Mouse (Mus musculus) liver, embryonic 13.5 days (tissue): ENCODE measurements around the gene Gm17359. TPM values are rescaled to one million over a fixed set of nuclear protein-coding genes. Genes with fewer than 3 reads are reported as not detected.

Source experiments
- ATAC-seq: fragments of 200-750 bp; cut with Nextera tagmentation; 2 replicates; pipeline ENCODE4 v1.8.0; 2017; ENCODE audit warnings: low read depth, mild to moderate bottlenecking, moderate number of reproducible peaks, moderate library complexity
- DNase-seq: peaks from one replicate; pipeline ENCODE4 v3.0.0; 2022
- H3K27ac ChIP-seq: fragments of 300-500 bp; sonication (generic); 2 replicates; pipeline ENCODE4 v1.5.1; 2015; ENCODE audit warnings: moderate library complexity, mild to moderate bottlenecking, inconsistent platforms
- H3K27me3 ChIP-seq: fragments of 300-500 bp; sonication (generic); 2 replicates; pipeline ENCODE4 v1.6.1; 2015; ENCODE audit warnings: mild to moderate bottlenecking, inconsistent platforms
- H3K36me3 ChIP-seq: fragments of 300-500 bp; sonication (generic); 2 replicates; pipeline ENCODE4 v1.6.1; 2015; ENCODE audit warnings: mild to moderate bottlenecking, inconsistent platforms
- H3K4me1 ChIP-seq: fragments of 300-500 bp; sonication (generic); replicated peaks from 2 replicates; pipeline ENCODE4 v1.6.1; 2015; ENCODE audit warnings: inconsistent platforms
- H3K4me2 ChIP-seq: fragments of 300-500 bp; sonication (generic); 2 replicates; pipeline ENCODE4 v1.6.1; 2015; ENCODE audit warnings: inconsistent platforms, mild to moderate bottlenecking, moderate library complexity
- H3K4me3 ChIP-seq: fragments of 300-500 bp; sonication (generic); replicated peaks from 2 replicates; pipeline ENCODE4 v1.5.1; 2015; ENCODE audit warnings: mild to moderate bottlenecking, inconsistent platforms
- H3K9ac ChIP-seq: fragments of 300-500 bp; sonication (generic); 2 replicates; pipeline ENCODE4 v1.6.1; 2015; ENCODE audit warnings: mild to moderate bottlenecking, inconsistent platforms
- H3K9me3 ChIP-seq: fragments of 300-500 bp; sonication (generic); replicated peaks from 2 replicates; pipeline ENCODE4 v1.6.1; 2016; ENCODE audit warnings: inconsistent platforms
- WGBS: fragments of 180-500 bp; shearing (Covaris S2); methylation state at CpG from one replicate; pipeline ENCODE4 v1.1.7; 2015; ENCODE audit not compliant: insufficient replicate concordance; 5-methylcytosine and 5-hydroxymethylcytosine counted together
- polyA plus RNA-seq: library from polyadenylated mRNA; unstranded; fragments of >200 nt; fragmentation: Nextera tagmentation; extraction: Ambion mirVana; gene quantifications from 2 replicates; pipeline ENCODE4 v1.2.1, GENCODE M21; 2015

The Gm17359 gene
- not detected in 2 replicates for polyA plus RNA-seq

DNA sequence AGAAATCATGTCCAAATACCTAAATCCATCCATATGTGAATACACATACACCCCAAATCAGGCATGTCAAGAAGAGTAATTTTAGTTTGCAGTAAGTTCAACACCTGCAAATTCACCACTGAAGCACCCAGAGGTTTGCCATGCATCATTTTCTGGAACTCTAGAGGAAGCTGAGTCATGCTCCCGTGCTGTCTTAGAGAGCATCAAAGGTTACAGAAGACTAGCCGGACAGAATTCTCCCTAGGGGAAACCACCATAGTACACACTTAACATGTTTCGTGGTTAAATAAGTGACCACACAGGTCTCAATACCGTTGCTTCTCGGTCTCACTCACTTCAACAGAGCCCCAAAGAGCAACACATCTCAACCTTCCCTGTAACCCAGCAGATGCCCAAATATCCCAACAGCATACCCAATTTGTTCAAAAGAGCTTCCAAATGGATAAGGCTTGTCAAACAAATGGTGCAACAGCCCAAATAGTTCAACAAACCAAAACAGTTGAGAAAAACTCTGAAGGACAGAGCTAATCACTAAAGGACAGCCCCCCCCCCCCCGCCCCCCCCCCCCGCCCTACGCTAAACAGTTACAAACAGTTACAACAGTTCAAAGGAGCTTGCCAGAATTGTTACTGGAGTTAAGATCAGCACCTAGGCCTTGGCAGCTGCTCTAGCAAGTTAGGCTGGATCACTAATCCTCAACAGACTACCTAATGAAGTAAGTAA, at the start of gene Gm17359:
Gene Gm17359 (plus strand): TSS at position 618 of the 723 bp plus-strand sequence.
- DNase-seq: no peak
- 29% methylated on average over 8 of the region's 8 CpGs for WGBS

DNA sequence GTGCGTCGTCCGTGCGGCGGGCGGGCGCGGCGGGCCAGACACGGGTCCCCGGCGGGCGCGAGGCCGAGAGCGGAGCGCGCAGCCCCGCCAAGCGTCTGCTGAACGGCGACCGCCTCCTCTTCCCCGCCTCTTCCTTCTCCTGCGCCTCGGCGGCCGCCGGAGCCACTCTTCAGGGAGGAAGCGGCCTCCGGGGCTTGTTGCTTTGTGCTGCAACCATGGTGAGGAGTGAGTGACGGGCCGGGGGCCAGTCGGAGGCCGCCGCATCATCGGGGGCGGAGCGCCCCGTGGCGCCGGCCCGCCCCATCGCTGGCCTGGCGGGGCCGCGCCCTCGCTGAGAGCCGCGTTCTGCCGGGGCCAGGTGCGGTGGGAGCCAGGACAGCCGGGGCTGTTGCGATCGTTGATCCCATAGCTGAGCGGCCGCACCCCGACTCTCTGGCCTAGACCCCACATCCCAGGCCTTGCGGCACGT, 49.3 kb upstream of the Gm17359 start:
- Histone ChIP-seq H3K9ac (peak overlapping the region; percentile 77), H3K36me3 (no peaks in the 10 kb centered on the region), H3K4me2 (peak overlapping the region; percentile 93), H3K27ac (peak overlapping the region; percentile 62), H3K4me1 (peaks cover 25% of the 10 kb centered on the region), H3K27me3 (peaks cover 61% of the 10 kb centered on the region), H3K4me3 (peak overlapping the region; percentile 76), H3K9me3 (no peaks in the 10 kb centered on the region)
- DNase-seq: peak; percentile 86
- peak; percentile 97 for ATAC-seq
- under 1% methylated on average over 59 of the region's 60 CpGs for WGBS

More for the DNA sequence above, at the start of gene Gm17359:
- H3K27me3 ChIP-seq: no peaks in the 10 kb centered on the region
- peaks cover 6% of the 10 kb centered on the region; the same call in 1 of the 2 replicates for H3K4me1 ChIP-seq
- H3K4me2 ChIP-seq: no peak within 1 kb of the TSS
- no peak within 1 kb of the TSS for H3K9ac ChIP-seq
- no peaks in the 10 kb centered on the region for H3K9me3 ChIP-seq
- no peaks in the 10 kb centered on the region for H3K36me3 ChIP-seq
- no peak within 1 kb of the TSS for H3K4me3 ChIP-seq
- no peak for ATAC-seq
- no peak within 1 kb of the TSS for H3K27ac ChIP-seq

DNA sequence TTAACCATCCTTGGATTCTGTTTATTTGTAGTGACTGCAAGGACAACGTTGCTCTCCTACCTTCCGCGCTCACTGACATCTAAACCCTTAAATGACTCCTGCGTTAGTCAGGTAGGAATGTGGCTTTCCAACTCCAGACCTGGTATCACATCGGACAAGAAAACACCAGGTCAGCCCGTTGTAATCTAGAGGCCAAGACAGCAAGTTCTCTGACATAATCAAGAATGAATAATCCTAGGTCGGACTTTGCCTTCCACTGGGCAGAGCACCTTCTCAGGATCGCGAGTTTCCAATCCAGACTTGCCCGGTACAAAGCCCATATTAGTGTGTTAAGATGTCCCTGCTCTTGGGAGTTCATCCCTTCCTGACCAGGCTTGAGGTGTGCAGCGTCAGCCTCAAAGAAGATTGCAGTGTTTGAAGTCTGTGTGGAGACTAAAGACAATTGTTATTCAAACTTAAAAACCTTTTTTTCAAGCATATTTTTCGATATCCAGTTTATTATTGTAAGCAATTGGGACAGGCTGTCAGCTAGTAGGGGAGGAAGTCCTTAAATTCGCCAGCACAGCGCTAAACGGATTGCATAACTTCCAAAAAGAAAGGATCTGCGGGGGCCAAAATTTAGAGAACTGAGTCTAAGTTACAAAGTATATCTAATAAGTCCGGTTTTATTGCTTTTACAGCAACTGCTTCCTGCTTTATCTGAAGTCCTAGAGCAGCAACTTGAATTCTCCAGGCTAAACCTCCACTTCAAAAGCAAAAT, 48.6 kb upstream of the Gm17359 start:
- Histone ChIP-seq H3K9ac (peak overlapping the region; percentile 69), H3K27me3 (peaks cover 62% of the 10 kb centered on the region), H3K4me3 (peak overlapping the region; percentile 76), H3K9me3 (no peaks in the 10 kb centered on the region), H3K36me3 (no peaks in the 10 kb centered on the region), H3K4me1 (peaks cover 25% of the 10 kb centered on the region), H3K4me2 (peak overlapping the region; percentile 93), H3K27ac (no peak overlapping the region)
- DNase-seq (no peak), ATAC-seq (no peak)
- WGBS: 7% methylated on average over 17 of the region's 17 CpGs

DNA sequence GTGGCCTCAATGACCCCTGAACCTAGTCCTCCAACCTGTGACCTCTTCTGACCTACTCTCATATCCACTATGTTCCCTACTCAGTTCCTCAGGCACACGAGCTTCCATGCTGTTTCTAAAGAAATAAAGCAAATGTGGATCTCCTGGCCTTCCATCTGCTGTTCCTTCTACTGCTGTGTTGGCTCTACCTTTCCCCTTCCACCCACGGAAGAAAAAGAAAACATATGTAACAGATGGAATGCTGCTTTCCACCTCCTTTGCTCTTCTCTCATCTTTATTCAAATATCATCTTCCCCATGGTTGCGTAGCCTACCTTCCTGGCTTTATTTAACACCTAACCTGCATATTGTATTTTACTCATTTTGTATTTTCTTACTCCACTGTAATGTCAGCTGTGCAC, 47.4 kb upstream of the Gm17359 start:
- peaks cover 62% of the 10 kb centered on the region for H3K27me3 ChIP-seq
- 56% methylated on average over 3 of the region's 3 CpGs for WGBS
- no peak for ATAC-seq
- H3K9me3 ChIP-seq: no peaks in the 10 kb centered on the region
- no peak for DNase-seq
- H3K36me3 ChIP-seq: no peaks in the 10 kb centered on the region
- H3K4me1 ChIP-seq: peaks cover 25% of the 10 kb centered on the region
- no peak overlapping the region for H3K9ac ChIP-seq
- no peak overlapping the region for H3K27ac ChIP-seq
- no peak overlapping the region for H3K4me2 ChIP-seq
- no peak overlapping the region for H3K4me3 ChIP-seq

DNA sequence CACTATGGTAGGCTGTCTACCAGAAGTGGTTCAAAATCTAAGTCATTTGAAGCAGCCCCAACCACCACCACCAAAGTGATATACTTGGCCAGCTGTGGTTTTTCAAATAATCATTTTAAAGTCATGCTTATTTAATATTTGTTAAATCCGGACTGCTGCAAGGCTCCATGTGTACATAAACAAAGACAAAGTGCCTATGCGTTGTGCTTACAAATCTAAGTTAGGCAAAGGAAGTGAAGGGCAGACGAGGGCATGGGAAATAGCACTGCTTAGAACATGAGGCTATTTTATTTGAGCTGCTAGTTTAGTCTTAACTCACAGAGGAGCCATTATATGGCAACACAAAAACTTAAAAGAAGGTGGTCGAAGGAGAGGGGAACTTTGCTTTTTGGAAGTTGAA, 43.4 kb upstream of the Gm17359 start:
- Histone ChIP-seq H3K4me1 (0 out of 2 replicates have a peak, but pooled peaks cover 1% of the 10 kb centered on the region), H3K9ac (no peak overlapping the region), H3K9me3 (no peaks in the 10 kb centered on the region), H3K4me2 (no peak overlapping the region), H3K36me3 (no peaks in the 10 kb centered on the region), H3K27ac (no peak overlapping the region), H3K4me3 (no peak overlapping the region), H3K27me3 (peaks cover 33% of the 10 kb centered on the region)
- no peak for DNase-seq
- no peak for ATAC-seq
- WGBS: 50% methylated on average over 4 of the region's 4 CpGs

DNA sequence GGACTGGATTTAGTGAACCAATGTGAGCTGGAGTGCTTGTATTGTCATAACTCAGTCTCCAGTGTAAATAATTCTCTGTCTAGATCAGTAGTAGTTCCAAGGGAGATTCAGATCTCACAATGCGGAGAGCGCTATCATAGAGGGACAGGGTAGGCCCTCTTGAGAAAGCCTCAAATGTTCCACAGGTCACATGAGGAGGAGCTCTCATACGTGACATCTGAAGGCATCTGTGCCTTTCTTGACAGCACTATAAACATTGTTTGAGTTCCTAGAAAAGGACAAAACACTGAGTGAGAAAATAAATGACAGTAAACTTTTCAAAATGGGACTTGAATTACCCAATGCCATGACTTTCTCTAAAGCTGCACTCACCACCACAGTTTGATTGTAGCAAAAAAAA, 41.8 kb upstream of the Gm17359 start:
- Histone ChIP-seq H3K27ac (no peak overlapping the region), H3K36me3 (no peaks in the 10 kb centered on the region), H3K4me2 (no peak overlapping the region), H3K4me3 (no peak overlapping the region), H3K27me3 (peaks cover 17% of the 10 kb centered on the region), H3K4me1 (no peaks in the 10 kb centered on the region), H3K9me3 (no peaks in the 10 kb centered on the region), H3K9ac (no peak overlapping the region)
- 73% methylated on average over 3 of the region's 3 CpGs for WGBS
- no peak for ATAC-seq
- no peak for DNase-seq

DNA sequence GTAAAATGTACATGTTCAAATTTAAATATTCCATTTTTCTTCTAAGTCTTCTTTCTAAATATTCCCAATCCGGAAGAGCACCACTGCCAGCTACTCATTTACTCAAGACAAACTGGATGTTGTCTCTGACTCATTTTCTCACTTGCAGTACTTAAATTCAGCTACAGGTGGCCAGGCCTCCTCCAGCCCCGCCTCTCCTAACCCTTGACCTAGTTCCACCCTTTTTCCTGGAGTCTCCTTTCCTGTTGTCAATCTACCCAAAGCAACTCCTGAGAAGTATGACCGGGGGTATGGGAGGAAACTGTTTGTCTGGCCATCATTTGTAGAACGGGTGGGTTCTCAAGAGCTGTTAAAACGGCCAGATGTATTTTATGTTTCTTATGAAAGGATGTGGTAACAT, 40.4 kb upstream of the Gm17359 start:
- H3K9ac ChIP-seq: no peak overlapping the region
- 42% methylated on average over 5 of the region's 5 CpGs for WGBS
- DNase-seq (no peak), ATAC-seq (no peak)
- no peak overlapping the region for H3K4me3 ChIP-seq
- H3K36me3 ChIP-seq: no peaks in the 10 kb centered on the region
- H3K27ac ChIP-seq: no peak overlapping the region
- no peak overlapping the region for H3K4me2 ChIP-seq
- peaks cover 9% of the 10 kb centered on the region; the same call in 1 of the 2 replicates for H3K27me3 ChIP-seq
- H3K9me3 ChIP-seq: no peaks in the 10 kb centered on the region
- no peaks in the 10 kb centered on the region for H3K4me1 ChIP-seq

DNA sequence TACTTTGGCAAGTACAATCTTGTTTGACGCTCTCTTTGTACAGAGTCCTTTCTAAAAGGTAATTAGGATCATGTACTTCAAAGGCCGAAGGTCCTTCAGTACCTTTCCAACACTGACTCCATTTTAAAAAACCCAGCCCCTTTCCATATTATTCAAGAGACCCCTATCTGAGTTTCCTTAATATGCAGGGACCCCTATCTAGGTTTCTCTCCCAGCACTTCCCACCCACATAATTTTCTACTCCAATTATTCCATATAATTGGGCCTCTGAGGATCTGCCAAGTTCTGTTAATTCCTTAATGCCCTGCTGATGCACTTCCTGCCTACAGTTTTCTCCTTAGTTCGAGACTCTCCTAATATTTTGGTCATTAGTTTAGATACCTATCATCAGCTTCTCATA, 39.9 kb upstream of the Gm17359 start:
- H3K4me1 ChIP-seq: no peaks in the 10 kb centered on the region
- peaks cover 6% of the 10 kb centered on the region; the same call in 1 of the 2 replicates for H3K27me3 ChIP-seq
- H3K4me2 ChIP-seq: no peak overlapping the region
- H3K9me3 ChIP-seq: no peaks in the 10 kb centered on the region
- H3K9ac ChIP-seq: no peak overlapping the region
- no peak overlapping the region for H3K27ac ChIP-seq
- H3K36me3 ChIP-seq: no peaks in the 10 kb centered on the region
- WGBS: 61% methylated on average over 3 of the region's 3 CpGs
- ATAC-seq (no peak), DNase-seq (no peak)
- H3K4me3 ChIP-seq: no peak overlapping the region

DNA sequence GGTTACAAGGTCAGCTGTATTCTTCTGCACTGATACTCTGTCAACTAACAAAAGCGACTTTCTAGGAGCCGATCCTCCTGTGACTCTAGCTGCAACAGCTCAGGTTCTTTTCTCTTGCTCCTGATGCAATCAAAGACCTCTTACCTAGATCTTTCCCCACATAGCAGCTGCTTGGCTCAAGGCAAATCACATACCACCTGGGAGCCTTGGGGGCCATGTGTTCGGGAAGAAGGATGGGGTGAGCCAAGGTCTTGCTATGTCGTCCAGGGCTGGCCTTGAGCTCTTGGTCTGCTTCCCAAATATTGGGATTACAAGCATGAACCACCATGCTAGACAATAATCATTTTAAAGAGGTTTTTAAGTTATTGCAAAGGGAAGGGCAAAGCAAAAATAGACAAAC, 39.2 kb upstream of the Gm17359 start:
- Histone ChIP-seq H3K9ac (no peak overlapping the region), H3K4me2 (no peak overlapping the region), H3K36me3 (no peaks in the 10 kb centered on the region), H3K4me3 (no peak overlapping the region), H3K4me1 (no peaks in the 10 kb centered on the region), H3K27ac (no peak overlapping the region), H3K9me3 (no peaks in the 10 kb centered on the region), H3K27me3 (no peaks in the 10 kb centered on the region)
- DNase-seq (no peak), ATAC-seq (no peak)
- WGBS: 64% methylated on average over 4 of the region's 4 CpGs

DNA sequence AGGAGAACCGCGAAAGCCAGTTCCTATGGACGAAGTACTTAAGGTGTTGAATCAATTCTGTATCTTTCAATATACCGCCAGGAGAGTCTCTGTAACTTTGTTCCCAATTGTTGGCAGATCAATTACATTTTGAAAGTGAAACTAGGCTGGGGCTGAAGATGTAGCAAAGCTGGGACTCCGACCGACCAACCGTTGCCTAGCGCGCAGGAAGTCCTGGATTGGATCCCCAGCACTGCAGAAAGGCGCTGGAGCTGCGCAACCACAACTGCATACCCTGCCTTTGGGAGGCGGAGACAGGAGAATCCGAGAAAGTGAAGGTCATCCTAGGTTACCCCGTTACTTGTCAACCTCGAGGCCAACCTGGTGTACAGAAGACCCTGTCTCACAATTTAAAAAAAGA, 37.1 kb upstream of the Gm17359 start:
- Histone ChIP-seq H3K4me3 (no peak overlapping the region), H3K27ac (no peak overlapping the region), H3K9me3 (no peaks in the 10 kb centered on the region), H3K27me3 (no peaks in the 10 kb centered on the region), H3K9ac (no peak overlapping the region), H3K36me3 (no peaks in the 10 kb centered on the region), H3K4me2 (no peak overlapping the region), H3K4me1 (no peaks in the 10 kb centered on the region)
- DNase-seq (no peak), ATAC-seq (no peak)
- 69% methylated on average over 15 of the region's 15 CpGs for WGBS

DNA sequence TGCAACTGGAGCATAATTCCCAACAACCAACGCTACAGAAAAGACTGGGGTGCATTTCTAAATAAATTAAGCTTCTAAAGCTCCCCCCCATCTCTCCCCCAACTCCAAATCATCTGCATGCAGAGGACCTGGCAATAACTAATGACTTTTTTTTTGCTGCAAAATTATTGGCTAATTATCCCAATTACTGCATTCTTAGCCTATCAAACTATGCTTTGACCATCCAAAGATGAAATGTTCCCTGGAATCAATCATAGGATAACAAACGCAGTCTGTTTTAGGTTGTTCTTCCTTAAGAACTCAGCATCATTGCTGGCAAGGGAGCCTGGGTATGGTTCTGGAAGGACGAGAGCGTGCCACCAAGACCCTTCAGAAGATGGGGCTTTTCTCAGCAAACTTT, 27.9 kb upstream of the Gm17359 start:
- H3K27ac ChIP-seq: no peak overlapping the region
- WGBS: 71% methylated on average over 4 of the region's 4 CpGs
- H3K36me3 ChIP-seq: no peaks in the 10 kb centered on the region
- H3K4me3 ChIP-seq: no peak overlapping the region
- no peak overlapping the region for H3K4me2 ChIP-seq
- no peaks in the 10 kb centered on the region for H3K27me3 ChIP-seq
- DNase-seq (no peak), ATAC-seq (no peak)
- H3K9me3 ChIP-seq: no peaks in the 10 kb centered on the region
- H3K4me1 ChIP-seq: no peaks in the 10 kb centered on the region
- no peak overlapping the region for H3K9ac ChIP-seq
